Mouse (Mus musculus) limb, embryonic 12.5 days (tissue): Measurements from ENCODE around the gene Trim10. TPM values are rescaled to one million over a fixed set of nuclear protein-coding genes. Genes with fewer than 3 reads are reported as not detected.
"Not testable (repeated sequence)": the region's sequence is repeated elsewhere in the genome, so short reads cannot be mapped to it uniquely, and the experiment has no call there.

ENCODE experiments used
- ATAC-seq: fragments of 200-750 bp; cut with Nextera tagmentation; 2 replicates; pipeline ENCODE4 v1.8.0; 2017; ENCODE audit warnings: low read depth, moderate TSS enrichment; ENCODE audit not compliant: insufficient number of reproducible peaks, insufficient read depth, low FRiP score, low TSS enrichment
- H3K27ac ChIP-seq: fragments of 300-500 bp; sonication (generic); 2 replicates; pipeline ENCODE4 v1.5.1; 2016; ENCODE audit warnings: mild to moderate bottlenecking, moderate library complexity
- H3K27me3 ChIP-seq: fragments of 300-500 bp; sonication (generic); 2 replicates; pipeline ENCODE4 v1.6.1; 2016; ENCODE audit warnings: mild to moderate bottlenecking, moderate library complexity
- H3K36me3 ChIP-seq: fragments of 300-500 bp; sonication (generic); 2 replicates; pipeline ENCODE4 v1.6.1; 2016; ENCODE audit warnings: mild to moderate bottlenecking, moderate library complexity
- H3K4me1 ChIP-seq: fragments of 300-500 bp; sonication (generic); replicated peaks from 2 replicates; pipeline ENCODE4 v1.6.1; 2016
- H3K4me2 ChIP-seq: fragments of 300-500 bp; sonication (generic); 2 replicates; pipeline ENCODE4 v1.6.1; 2016; ENCODE audit warnings: mild to moderate bottlenecking, moderate library complexity
- H3K4me3 ChIP-seq: fragments of 300-500 bp; sonication (generic); replicated peaks from 2 replicates; pipeline ENCODE4 v1.5.1; 2016; ENCODE audit warnings: mild to moderate bottlenecking
- H3K9ac ChIP-seq: fragments of 300-500 bp; sonication (generic); replicated peaks from 2 replicates; pipeline ENCODE4 v1.6.1; 2016; ENCODE audit warnings: mild to moderate bottlenecking, moderate library complexity
- H3K9me3 ChIP-seq: fragments of 300-500 bp; sonication (generic); 2 replicates; pipeline ENCODE4 v1.6.1; 2016; ENCODE audit warnings: mild to moderate bottlenecking, moderate library complexity
- WGBS: fragments of 180-500 bp; shearing (Covaris S2); methylation state at CpG from one replicate; pipeline ENCODE4 v1.1.7; 2016; 5-methylcytosine and 5-hydroxymethylcytosine counted together
- polyA plus RNA-seq: library from polyadenylated mRNA; unstranded; fragments of >200 nt; fragmentation: Nextera tagmentation; extraction: Ambion mirVana; gene quantifications from 2 replicates; pipeline ENCODE4 v1.2.1, GENCODE M21; 2016

Gene Trim10
- 5.8 and 6.7 TPM in 2 replicates for polyA plus RNA-seq

- no peak for ATAC-seq
- H3K4me3 ChIP-seq: no peak within 1 kb of the TSS
- H3K4me1 ChIP-seq: peaks cover 8% of the 10 kb centered on the region; the same call in 1 of the 2 replicates
- WGBS: 74% methylated on average over 4 of the region's 4 CpGs
- H3K9me3 ChIP-seq: no peaks in the 10 kb centered on the region
- peaks cover 38% of the 10 kb centered on the region for H3K27me3 ChIP-seq
- no peak within 1 kb of the TSS for H3K27ac ChIP-seq
- no peaks in the 10 kb centered on the region for H3K36me3 ChIP-seq
- H3K4me2 ChIP-seq: no peak within 1 kb of the TSS
- no peak within 1 kb of the TSS for H3K9ac ChIP-seq
Observed at GRCm38 (mm10) chr17:36869284-36869954, at the start of gene Trim10. Trim10 (plus strand) TSS chr17:36869574.

DNA sequence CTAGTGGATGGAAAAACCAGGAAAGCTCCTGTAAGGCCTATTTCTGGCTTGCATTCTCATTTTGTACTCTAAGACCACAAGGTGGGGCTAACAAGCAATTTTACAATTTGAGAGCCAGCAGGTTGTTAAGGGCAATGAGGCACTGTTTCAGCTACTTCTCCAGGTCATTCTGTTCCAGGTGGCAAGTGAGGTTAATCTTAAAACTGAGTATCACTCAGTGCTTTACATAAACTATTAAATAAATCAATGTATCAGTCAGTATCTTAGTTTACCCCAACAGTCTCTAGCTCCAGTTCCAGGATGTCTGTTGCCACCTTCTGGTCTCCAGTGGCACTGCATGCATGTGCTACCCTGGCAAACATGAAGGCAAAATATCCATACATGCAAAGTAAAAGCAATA lies 45.4 kb upstream of the Trim10 start:
- no peak for ATAC-seq
- H3K4me2 ChIP-seq: no peak overlapping the region
- H3K4me3 ChIP-seq: no peak overlapping the region
- no peak overlapping the region for H3K27ac ChIP-seq
- H3K9ac ChIP-seq: no peak overlapping the region
- H3K27me3 ChIP-seq: peaks cover 7% of the 10 kb centered on the region
- no peaks in the 10 kb centered on the region for H3K4me1 ChIP-seq
- no peaks in the 10 kb centered on the region for H3K9me3 ChIP-seq
- no peaks in the 10 kb centered on the region for H3K36me3 ChIP-seq

DNA sequence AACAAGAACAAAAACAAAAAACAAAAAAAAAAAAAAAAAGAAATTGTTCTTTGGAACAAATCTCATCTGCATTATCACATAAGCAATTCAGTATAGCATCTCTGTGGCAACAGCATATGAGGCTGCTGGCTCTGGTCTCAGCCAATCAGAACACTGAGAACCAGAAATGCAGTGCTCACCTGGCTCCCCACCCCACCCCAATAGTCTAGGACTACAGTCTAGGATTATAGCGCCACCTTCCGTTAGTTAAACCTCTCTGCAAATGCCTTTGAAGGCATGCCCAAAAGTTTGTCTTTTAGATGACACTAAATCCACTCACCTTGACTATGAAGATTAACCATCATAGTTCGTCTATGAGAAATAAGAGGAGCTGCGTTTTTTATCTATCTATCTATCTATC lies 43.8 kb upstream of the Trim10 start:
- Histone ChIP-seq H3K27me3 (peaks cover 5% of the 10 kb centered on the region), H3K9ac (no peak overlapping the region), H3K9me3 (no peaks in the 10 kb centered on the region), H3K4me1 (no peaks in the 10 kb centered on the region), H3K27ac (no peak overlapping the region), H3K36me3 (no peaks in the 10 kb centered on the region), H3K4me3 (no peak overlapping the region), H3K4me2 (no peak overlapping the region)
- ATAC-seq: no peak
- 35% methylated on average over 4 of the region's 4 CpGs for WGBS

GRCm38 (mm10) chr17:36826002-36826401 lies 43.4 kb upstream of the Trim10 start:
- not testable (repeated sequence) for H3K27ac ChIP-seq, H3K4me3 ChIP-seq, H3K9ac ChIP-seq, H3K9me3 ChIP-seq, H3K36me3 ChIP-seq, H3K4me1 ChIP-seq, H3K27me3 ChIP-seq, H3K4me2 ChIP-seq
- 19% methylated on average over 5 of the region's 5 CpGs for WGBS
- ATAC-seq: peak; percentile 68

GRCm38 (mm10) chr17:36828488-36828887 lies 40.9 kb upstream of the Trim10 start:
- H3K9me3 ChIP-seq: no peaks in the 10 kb centered on the region
- H3K4me1 ChIP-seq: no peaks in the 10 kb centered on the region
- no peak for ATAC-seq
- WGBS: 86% methylated on average over 2 of the region's 2 CpGs
- no peak overlapping the region for H3K27ac ChIP-seq
- H3K36me3 ChIP-seq: no peaks in the 10 kb centered on the region
- no peak overlapping the region for H3K4me2 ChIP-seq
- no peak overlapping the region for H3K9ac ChIP-seq
- H3K27me3 ChIP-seq: peaks cover 9% of the 10 kb centered on the region
- H3K4me3 ChIP-seq: no peak overlapping the region

GRCm38 (mm10) chr17:36830470-36830869 lies 38.9 kb upstream of the Trim10 start:
- 76% methylated on average over 3 of the region's 3 CpGs for WGBS
- Histone ChIP-seq H3K9me3 (no peaks in the 10 kb centered on the region), H3K4me1 (no peaks in the 10 kb centered on the region), H3K36me3 (no peaks in the 10 kb centered on the region), H3K4me2 (no peak overlapping the region), H3K27ac (no peak overlapping the region), H3K4me3 (no peak overlapping the region), H3K9ac (no peak overlapping the region), H3K27me3 (peaks cover 9% of the 10 kb centered on the region)
- no peak for ATAC-seq

GRCm38 (mm10) chr17:36832694-36833093 lies 36.7 kb upstream of the Trim10 start:
- Histone ChIP-seq H3K4me2 (no peak overlapping the region), H3K9ac (no peak overlapping the region), H3K27ac (no peak overlapping the region), H3K36me3 (no peaks in the 10 kb centered on the region), H3K9me3 (no peaks in the 10 kb centered on the region), H3K27me3 (peaks cover 9% of the 10 kb centered on the region; the same call in 1 of the 2 replicates), H3K4me3 (no peak overlapping the region), H3K4me1 (peaks cover 8% of the 10 kb centered on the region)
- no peak for ATAC-seq
- WGBS: 57% methylated on average over 4 of the region's 4 CpGs

DNA sequence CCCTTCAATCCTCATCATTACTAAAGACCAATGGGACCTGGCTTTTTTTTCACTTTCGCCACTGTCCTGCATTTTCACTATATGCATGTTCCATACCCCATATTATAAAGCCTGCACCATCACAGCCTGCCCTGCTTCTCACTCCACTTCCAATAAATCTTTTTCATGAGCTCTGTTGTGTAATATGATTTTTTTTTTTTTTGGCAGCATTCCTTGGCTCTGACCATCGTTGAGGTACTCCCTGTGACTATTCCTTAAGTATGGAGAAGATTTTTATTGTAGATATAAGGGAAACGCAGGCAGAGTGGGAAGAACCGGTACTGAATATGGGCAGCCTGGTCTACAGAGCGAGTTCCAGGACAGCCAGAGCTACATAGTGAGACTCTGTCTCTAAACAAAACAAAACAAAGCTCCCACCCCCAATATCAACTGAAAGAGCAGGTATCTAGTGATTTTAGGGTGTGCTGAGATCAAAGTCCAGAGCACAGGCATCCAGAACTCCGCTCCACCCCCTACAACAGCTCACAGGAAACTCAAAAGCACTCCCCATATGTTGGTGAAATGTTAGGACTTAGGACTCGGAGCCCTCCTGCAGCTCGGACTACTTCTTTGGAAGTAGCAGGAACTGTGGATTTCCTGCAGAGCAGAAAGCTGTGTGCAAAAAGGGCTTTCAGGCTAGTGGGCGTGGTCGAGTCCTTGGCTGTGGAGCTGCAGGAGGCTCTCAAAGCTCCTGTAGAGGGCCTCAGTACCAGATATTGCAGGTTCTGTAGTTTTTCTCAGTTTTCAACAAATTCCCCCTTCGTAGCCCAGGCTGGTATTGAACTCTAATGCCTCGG lies 33.6 kb upstream of the Trim10 start:
- 31% methylated on average over 12 of the region's 12 CpGs for WGBS
- H3K9ac ChIP-seq: no peak overlapping the region

DNA sequence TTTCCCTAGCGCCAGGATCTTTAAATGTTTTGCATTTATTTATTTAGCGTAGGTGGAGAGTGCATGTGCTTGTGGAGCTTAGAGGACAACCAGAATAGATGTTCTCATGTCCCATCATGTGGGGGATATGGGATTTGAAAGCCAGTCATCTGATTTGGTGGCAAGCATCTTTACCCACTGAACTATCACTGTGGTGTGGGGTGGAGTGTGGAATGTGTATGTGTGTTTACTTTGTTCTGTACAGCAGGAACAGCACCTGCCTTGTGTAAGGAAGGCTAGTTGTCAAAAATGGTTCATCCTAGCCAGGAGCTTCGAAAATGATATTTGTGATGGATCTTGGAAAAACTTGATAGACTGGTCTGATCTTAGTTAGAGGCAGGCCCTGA lies 33.0 kb upstream of the Trim10 start:
- peak; percentile 23; the same call in 1 of the 2 replicates for ATAC-seq
- H3K27me3 ChIP-seq: 0 out of 2 replicates have a peak, but pooled peaks cover 4% of the 10 kb centered on the region
- H3K27ac ChIP-seq: peak overlapping the region; percentile 97
- H3K9me3 ChIP-seq: no peaks in the 10 kb centered on the region
- WGBS: 19% methylated on average over 3 of the region's 3 CpGs
- peak overlapping the region; percentile 67 for H3K4me3 ChIP-seq
- peak overlapping the region; percentile 62 for H3K4me2 ChIP-seq
- H3K9ac ChIP-seq: peak overlapping the region; percentile 87
- H3K36me3 ChIP-seq: 0 out of 2 replicates have a peak, but pooled peaks cover 3% of the 10 kb centered on the region
- peaks cover 16% of the 10 kb centered on the region for H3K4me1 ChIP-seq

More for the DNA sequence above, 33.6 kb upstream of the Trim10 start:
- Histone ChIP-seq H3K4me2 (peak overlapping the region; percentile 62), H3K27ac (peak overlapping the region; percentile 97), H3K36me3 (0 out of 2 replicates have a peak, but pooled peaks cover 3% of the 10 kb centered on the region), H3K4me1 (peaks cover 16% of the 10 kb centered on the region), H3K9me3 (no peaks in the 10 kb centered on the region), H3K27me3 (0 out of 2 replicates have a peak, but pooled peaks cover 4% of the 10 kb centered on the region), H3K4me3 (peak overlapping the region; percentile 67; the same call in 1 of the 2 replicates)
- ATAC-seq: no peak

DNA sequence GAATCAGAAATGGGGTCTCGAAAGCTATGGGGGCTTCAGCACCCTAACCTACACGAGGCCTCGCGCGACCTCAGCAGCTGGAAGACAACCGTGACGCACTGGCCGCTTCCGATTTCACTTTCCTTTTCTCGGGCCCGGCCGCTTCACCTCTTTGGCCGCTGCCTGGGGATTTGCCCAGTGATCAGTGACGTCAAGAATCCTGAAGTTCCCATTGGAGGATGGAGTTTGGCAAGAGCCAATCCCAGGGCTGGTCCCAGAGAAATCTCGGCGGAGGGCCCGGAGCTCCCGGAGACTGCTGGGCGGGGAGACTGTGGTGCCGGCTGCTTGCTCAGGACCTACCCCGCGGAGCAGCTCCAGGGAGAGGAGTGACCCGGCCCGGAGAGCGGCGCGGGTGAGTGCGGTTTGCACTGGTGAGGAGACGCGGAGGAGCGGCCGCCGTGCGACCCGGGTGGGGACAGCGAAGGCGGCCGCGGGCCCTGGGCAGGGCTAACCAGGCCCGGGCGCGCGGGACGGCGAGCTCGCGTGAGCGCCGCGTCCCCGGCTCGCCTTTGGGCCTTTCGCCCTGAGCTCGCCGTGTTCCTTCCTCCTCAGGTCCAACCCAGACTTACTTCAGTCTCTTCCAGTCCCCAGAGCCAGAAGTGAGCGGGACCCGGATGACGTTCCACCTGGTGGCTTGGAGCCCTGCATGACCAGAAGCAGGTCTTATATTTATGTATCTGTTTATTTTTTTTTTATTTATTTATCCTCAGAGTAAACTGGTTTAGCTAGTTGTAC lies 32.3 kb upstream of the Trim10 start, which contains the start of gene Trim26:
Trim26 (plus strand) TSS at position 261 of the 774 bp plus-strand sequence.
- H3K36me3 ChIP-seq: 0 out of 2 replicates have a peak, but pooled peaks cover 3% of the 10 kb centered on the region
- peak within 1 kb of the TSS; percentile 87 for H3K9ac ChIP-seq
- 0 out of 2 replicates have a peak, but pooled peaks cover 4% of the 10 kb centered on the region for H3K27me3 ChIP-seq
- H3K27ac ChIP-seq: peak within 1 kb of the TSS; percentile 97
- ATAC-seq: peak; percentile 99
- H3K4me3 ChIP-seq: peak within 1 kb of the TSS; percentile 67
- peak within 1 kb of the TSS; percentile 62 for H3K4me2 ChIP-seq
- under 1% methylated on average over 52 of the region's 58 CpGs for WGBS
- H3K9me3 ChIP-seq: no peaks in the 10 kb centered on the region
- H3K4me1 ChIP-seq: peaks cover 16% of the 10 kb centered on the region
